Mouse (Mus musculus) ES-Bruce4 (cell line): ENCODE data around the gene Wdr24. TPM values are rescaled to one million over a fixed set of nuclear protein-coding genes. Genes with fewer than 3 reads are reported as not detected.

Experiments
- H3K27ac ChIP-seq: 2 replicates; pipeline ENCODE4 v1.5.1; 2012; ENCODE audit warnings: low read length, inconsistent platforms; ENCODE audit not compliant: insufficient read depth
- H3K27me3 ChIP-seq: 2 replicates; pipeline ENCODE4 v1.6.1; 2012; ENCODE audit warnings: mild to moderate bottlenecking, low read length, inconsistent platforms; ENCODE audit not compliant: control insufficient read depth, poor library complexity, insufficient read depth, severe bottlenecking
- H3K36me3 ChIP-seq: 2 replicates; pipeline ENCODE4 v1.6.1; 2012; ENCODE audit warnings: inconsistent platforms, mild to moderate bottlenecking, low read length, moderate library complexity; ENCODE audit not compliant: control insufficient read depth, poor library complexity, insufficient read depth, severe bottlenecking
- H3K4me1 ChIP-seq: one replicate; pipeline ENCODE4 v1.8.1; 2011; ENCODE audit warnings: low read length; ENCODE audit not compliant: control insufficient read depth, insufficient read depth
- H3K4me3 ChIP-seq: 2 replicates; pipeline ENCODE4 v1.5.1; 2011; ENCODE audit warnings: low read depth, mild to moderate bottlenecking, low read length
- H3K9ac ChIP-seq: 2 replicates; pipeline ENCODE4 v1.6.1; 2012; ENCODE audit warnings: low read depth, mild to moderate bottlenecking, inconsistent platforms; ENCODE audit not compliant: poor library complexity, severe bottlenecking
- H3K9me3 ChIP-seq: replicated peaks from 2 replicates; pipeline ENCODE4 v1.6.1; 2012; ENCODE audit warnings: mild to moderate bottlenecking, low read length, inconsistent platforms; ENCODE audit not compliant: control insufficient read depth, poor library complexity, insufficient read depth, severe bottlenecking
- CTCF ChIP-seq: IDR thresholded peaks from one replicate; pipeline ENCODE4 v1.8.1; 2011; ENCODE audit warnings: low read depth, low read length
- EP300 ChIP-seq: IDR thresholded peaks from 2 replicates; pipeline ENCODE4 v1.6.1; 2011; ENCODE audit warnings: low read depth, low read length; ENCODE audit not compliant: insufficient read depth
- POLR2A ChIP-seq: IDR thresholded peaks from one replicate; pipeline ENCODE4 v1.8.1; 2011; ENCODE audit warnings: low read length; ENCODE audit not compliant: insufficient read depth
- polyA plus RNA-seq: library from polyadenylated mRNA; stranded (reverse); fragments of >200 nt; gene quantifications from 2 replicates; pipeline ENCODE4 v1.2.4, GENCODE M21; 2011; ENCODE audit warnings: low read depth; ENCODE audit not compliant: missing spikeins, insufficient read depth, insufficient read length

Gene Wdr24
- polyA plus RNA-seq, 1 experiment = 20.7 TPM

DNA sequence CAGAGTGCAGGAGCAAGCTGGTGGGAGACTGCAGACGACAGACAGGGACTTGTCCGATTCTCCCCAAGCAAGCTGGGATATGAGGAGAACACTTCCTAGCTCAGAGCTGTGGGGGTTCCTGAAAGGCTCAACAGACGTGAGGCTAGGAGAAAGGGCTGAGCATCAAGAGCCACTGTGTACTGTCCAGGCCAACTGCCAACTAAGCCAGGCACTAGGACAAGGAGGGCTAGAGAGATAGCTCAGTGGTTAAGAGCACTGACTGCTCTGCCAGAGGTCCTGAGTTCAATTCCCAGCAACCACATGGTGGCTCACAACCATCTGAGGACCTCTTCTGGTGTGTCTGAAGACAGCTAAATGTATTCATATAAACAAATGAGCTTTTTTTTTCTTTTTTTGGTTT, 19.1 kb downstream of the Wdr24 start:
- Histone ChIP-seq H3K27me3 (no peaks in the 10 kb centered on the region), H3K9me3 (no peaks in the 10 kb centered on the region), H3K4me1 (no peaks in the 10 kb centered on the region), H3K36me3 (peaks cover 20% of the 10 kb centered on the region), H3K9ac (no peak overlapping the region), H3K27ac (no peak overlapping the region), H3K4me3 (no peak overlapping the region)
- TF ChIP-seq CTCF (no peak), EP300 (no peak), POLR2A (no peak)

DNA sequence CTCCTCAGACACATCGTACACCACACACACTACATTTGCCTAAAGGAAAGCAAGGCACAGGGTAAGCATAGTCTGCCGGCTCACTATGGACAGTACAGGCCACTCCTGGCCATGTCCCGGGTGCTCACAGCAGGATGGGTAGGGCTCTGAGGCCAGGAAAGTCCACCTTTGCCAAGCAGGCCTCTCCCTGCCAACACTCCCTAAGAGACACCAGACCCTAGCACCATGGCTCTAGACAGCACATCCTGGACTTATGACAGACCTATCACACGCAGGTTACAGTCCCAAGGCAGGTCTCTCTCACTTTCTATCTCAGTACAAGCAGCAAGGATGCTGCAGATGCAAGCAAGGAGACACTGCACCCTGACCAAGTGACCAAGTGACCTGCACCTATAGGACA, 19.7 kb downstream of the Wdr24 start:
- peak overlapping the region; percentile 88 for H3K9ac ChIP-seq
- TF ChIP-seq CTCF = no peak
- TF ChIP-seq EP300 = no peak
- TF ChIP-seq POLR2A = no peak
- H3K4me3 ChIP-seq = 0 out of 2 replicates have a peak overlapping the region, but pooled peaks have one; percentile 84
- H3K4me1 ChIP-seq = no peaks in the 10 kb centered on the region
- H3K27ac ChIP-seq = no peak overlapping the region
- H3K27me3 ChIP-seq = no peaks in the 10 kb centered on the region
- H3K36me3 ChIP-seq = peaks cover 20% of the 10 kb centered on the region
- H3K9me3 ChIP-seq = no peaks in the 10 kb centered on the region

- Histone ChIP-seq H3K9ac (peak overlapping the region; percentile 88), H3K4me1 (no peaks in the 10 kb centered on the region), H3K36me3 (peaks cover 20% of the 10 kb centered on the region), H3K27ac (no peak overlapping the region), H3K9me3 (no peaks in the 10 kb centered on the region), H3K27me3 (no peaks in the 10 kb centered on the region), H3K4me3 (peak overlapping the region; percentile 84)
- TF ChIP-seq POLR2A (no peak), CTCF (no peak), EP300 (no peak)
These were observed 20.4 kb downstream of the Wdr24 start for GRCm38 (mm10) chr17:25843636-25844395.

DNA sequence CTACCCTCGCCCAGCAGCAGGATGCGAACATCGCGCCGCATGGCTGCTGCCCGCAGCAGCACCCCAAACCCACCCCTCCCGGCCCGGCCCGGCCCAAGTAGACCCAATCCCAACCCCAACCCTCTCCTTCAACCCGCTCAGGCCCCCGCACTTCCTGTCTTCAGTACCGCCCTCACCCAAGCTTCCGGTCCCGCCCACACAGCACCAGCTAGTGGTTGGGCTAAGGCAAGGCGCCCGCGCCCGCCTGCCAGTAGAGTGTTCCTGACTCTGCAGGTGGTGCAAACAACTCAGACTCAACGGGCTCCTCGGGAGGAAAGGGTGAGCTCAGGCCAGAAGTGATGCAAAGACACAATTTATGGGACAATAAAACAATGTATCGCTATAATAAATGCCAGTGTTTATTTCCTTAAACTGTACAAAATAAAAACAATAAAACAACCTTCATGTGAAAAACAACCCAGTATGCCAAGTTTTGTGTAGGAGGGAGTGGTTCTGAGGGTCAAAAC, 21.0 kb downstream of the Wdr24 start, which contains the start of gene Rhot2:
TSS of gene Rhot2 (minus strand) at position 456 of the 506 bp plus-strand sequence.
- Histone ChIP-seq H3K4me3 (peak within 1 kb of the TSS; percentile 84), H3K27ac (no peak within 1 kb of the TSS), H3K4me1 (no peaks in the 10 kb centered on the region), H3K27me3 (no peaks in the 10 kb centered on the region), H3K9me3 (no peaks in the 10 kb centered on the region), H3K9ac (peak within 1 kb of the TSS; percentile 88), H3K36me3 (peaks cover 17% of the 10 kb centered on the region)
- TF ChIP-seq POLR2A (no peak), EP300 (no peak), CTCF (no peak)

GRCm38 (mm10) chr17:25860229-25860628, 36.8 kb downstream of the Wdr24 start:
- Histone ChIP-seq H3K9ac (no peak overlapping the region; the same call in 1 of the 2 replicates), H3K27ac (no peak overlapping the region), H3K9me3 (no peaks in the 10 kb centered on the region), H3K36me3 (no peaks in the 10 kb centered on the region), H3K27me3 (no peaks in the 10 kb centered on the region), H3K4me1 (peaks cover 3% of the 10 kb centered on the region), H3K4me3 (no peak overlapping the region)
- TF ChIP-seq POLR2A = no peak
- no peak for TF ChIP-seq CTCF
- TF ChIP-seq EP300 = no peak
